Mouse (Mus musculus) spleen, postnatal 4 days (tissue): ENCODE results near the gene Plin3.
A peak's percentile ranks its signal among the peaks of the same experiment; 100 is the strongest.
"Not testable (repeated sequence)": the region's sequence is repeated elsewhere in the genome, so short reads cannot be mapped to it uniquely, and the experiment has no call there.

ENCODE experiments used
- DNase-seq, 2 experiments: peaks; one replicate each; pipeline ENCODE4 v3.0.0; 2022; ENCODE audit warnings: low spot score in 2 of 2

Gene Plin3

GRCm38 (mm10) chr17:56275842-56276480 lies 16.7 kb downstream of the Plin3 start:
- no peak for DNase-seq

- no peak for DNase-seq
Measured at GRCm38 (mm10) chr17:56273986-56274385, 18.7 kb downstream of the Plin3 start.

DNA sequence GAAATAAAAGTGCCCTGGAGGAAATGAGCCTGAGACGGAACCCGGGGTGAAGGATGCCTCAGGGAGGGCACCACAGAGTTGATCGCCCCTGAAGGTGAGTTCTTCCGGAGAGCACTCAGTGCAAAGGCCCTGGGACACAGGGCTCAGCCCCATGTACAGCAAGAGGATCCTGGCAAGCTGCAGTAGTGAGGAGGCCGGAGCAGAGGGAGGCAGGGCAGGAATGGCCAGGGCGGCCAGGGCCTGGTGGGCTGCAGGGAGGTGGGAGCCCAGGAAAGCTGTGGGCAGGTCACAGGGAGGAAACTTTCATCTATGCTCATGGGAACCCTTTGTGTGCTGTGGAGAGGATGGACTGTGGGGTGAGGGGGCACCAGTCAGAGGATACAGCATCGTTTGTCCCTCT lies 19.2 kb downstream of the Plin3 start:
- no peak for DNase-seq

- DNase-seq, result no peak
Measured at GRCm38 (mm10) chr17:56272644-56273043, 20.0 kb downstream of the Plin3 start.

DNA sequence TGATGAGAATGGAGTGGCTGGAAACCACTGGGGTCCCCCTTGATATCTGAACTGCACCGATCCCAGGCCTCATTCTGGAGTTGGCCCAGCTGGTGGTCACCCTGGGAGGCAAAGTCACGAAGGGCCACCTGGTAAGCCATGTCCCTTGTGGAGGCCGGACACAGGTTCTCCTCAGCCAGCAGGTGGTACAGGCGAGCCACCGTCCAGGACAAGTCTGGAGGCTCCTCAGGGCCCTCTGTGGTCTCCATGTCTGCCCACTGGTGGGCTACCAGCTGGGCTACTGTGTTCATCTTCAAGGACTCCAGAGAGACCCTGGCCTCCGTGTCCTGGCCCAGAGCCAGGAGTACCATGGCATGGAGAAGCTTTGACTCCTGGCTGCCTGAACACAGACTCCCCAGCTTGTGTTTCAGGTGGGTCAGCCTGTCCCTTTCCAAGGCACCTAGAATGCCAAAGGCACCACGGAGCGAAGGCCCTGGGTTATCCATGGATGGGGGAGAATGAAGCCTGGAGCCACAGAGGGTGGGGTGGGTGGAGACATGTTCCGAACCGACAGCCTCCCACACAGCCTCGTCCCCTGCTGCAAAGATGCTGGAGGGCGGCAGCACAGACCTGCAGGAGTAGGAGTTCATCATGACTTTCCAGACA lies 20.9 kb downstream of the Plin3 start:
- DNase-seq, result no peak

DNA sequence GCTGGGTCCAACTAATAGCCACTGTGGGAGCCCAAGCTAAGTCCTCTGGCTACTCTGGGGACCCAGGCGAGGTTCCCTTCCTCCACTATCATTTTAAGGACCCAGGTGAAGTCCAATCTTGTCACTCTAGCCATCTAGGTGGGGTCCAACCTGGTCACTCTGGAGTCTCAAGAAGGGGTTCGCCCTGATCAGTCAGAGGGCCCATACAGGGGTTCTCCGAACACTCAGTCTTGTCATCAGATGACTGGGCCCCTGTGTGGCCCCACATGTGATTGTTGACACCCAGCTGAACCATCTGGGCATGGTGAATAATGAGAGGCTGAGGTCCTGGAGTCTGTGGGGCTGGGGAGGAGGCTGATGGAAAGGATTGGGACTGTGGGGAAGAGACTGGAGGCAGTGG lies 22.9 kb downstream of the Plin3 start:
- DNase-seq, result no peak

- peak; percentile 54 to 66 for DNase-seq
Measured at GRCm38 (mm10) chr17:56269153-56269630, 23.5 kb downstream of the Plin3 start.

DNA sequence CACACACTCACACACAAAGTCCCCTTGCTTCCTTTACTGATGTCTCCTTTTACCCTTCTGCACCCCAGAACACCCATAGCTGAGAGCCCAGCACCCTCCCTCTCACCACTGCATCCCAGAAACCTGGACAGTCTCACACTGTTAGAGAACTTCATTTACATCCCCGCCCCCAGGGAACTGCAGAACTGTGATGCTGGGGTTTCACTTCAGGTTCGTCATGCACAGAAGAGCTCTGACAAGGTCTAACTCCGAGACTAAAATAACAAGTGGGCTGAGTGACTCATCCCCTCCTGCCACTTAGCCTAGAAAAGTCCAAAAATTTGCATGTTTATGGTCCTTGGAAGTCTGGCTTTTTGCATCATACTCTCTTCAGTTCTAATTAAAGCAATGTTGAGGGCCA lies 26.4 kb downstream of the Plin3 start:
- peak; percentile 57 to 72 for DNase-seq

- no peak for DNase-seq
Measured at GRCm38 (mm10) chr17:56265869-56266268, 26.8 kb downstream of the Plin3 start.

GRCm38 (mm10) chr17:56265011-56265410 lies 27.7 kb downstream of the Plin3 start:
- peak; percentile 43 to 71 for DNase-seq

DNA sequence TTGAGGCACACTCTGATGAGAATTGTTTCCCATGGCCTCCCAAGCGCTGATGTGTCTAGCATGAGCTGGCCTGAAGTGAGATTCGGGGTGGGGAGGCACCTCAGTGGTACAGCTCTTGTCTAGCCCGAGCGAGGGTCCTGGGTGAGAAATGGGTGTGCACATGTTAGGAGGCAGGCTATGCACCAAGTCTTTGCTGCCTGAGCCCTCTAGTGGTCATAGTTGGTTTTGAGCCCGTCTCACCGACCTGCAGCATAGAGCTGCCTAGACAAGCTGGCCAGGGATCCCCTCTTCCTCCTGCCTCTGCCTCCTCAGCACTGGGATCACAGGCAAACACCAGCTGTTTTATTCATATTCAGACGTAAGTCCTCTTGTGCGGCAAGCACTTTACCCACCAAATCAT lies 28.7 kb downstream of the Plin3 start:
- peak; percentile 81 to 90 for DNase-seq

- DNase-seq, result no peak
Measured at GRCm38 (mm10) chr17:56262645-56263094, 30.0 kb downstream of the Plin3 start.

- no peak for DNase-seq
Measured at GRCm38 (mm10) chr17:56261166-56261565, 31.5 kb downstream of the Plin3 start.

DNA sequence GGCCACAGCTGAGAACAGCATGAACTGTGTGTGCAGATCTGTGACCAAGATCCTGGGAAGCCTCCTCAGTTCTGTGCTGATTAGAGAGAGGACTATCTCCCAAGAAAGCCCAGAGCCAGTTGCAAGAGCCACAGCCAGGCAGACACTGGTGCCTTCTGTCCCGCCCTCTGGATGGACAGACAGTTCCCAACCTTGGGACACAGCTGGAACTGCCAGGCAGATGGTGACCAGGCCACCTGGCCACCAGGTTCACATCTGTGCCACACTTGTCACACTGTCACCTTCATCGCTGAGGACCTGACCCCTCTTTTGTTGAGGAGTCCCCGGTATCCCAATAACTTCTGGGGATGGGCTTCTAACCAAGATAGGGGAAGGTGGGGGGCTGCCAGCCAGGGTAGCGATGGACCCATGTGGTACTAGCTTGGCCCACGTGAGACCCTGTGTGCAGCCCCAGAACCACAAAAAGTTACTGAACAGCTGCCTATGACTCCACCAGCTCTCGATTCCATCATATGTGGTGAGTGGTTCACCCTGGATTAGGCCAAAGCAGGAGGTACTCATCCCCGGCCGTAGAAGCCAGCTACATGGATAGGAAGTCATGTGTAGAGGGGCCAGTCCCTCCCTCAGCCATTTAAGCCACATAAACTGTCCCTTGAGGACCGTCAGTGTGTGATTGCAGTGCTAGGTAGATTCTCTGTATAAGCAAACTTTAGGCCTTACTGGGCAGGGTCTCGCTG lies 33.2 kb downstream of the Plin3 start:
- DNase-seq, result no peak

- not testable (repeated sequence) for DNase-seq
Measured at GRCm38 (mm10) chr17:56258812-56259211, 33.9 kb downstream of the Plin3 start.

DNA sequence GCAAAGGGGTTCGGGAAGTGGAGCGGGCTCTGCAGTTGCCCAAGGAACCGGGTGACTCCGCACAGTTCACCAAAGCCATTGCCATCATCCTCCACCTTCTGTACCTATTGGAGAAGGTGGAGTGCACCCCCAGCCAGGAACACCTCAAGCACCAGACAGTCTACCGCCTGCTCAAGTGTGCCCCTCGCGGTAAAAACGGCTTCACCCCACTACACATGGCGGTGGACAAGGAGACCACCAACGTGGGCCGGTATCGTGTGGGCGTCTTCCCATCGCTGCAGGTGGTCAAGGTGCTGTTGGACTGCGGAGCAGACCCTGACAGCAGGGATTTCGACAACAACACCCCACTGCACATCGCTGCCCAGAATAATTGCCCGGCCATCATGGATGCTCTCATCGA lies 34.4 kb downstream of the Plin3 start:
- not testable (repeated sequence) for DNase-seq

GRCm38 (mm10) chr17:56257181-56257894 lies 35.3 kb downstream of the Plin3 start:
- DNase-seq, result peak; percentile 24 to 70

GRCm38 (mm10) chr17:56256239-56256881 lies 36.3 kb downstream of the Plin3 start, which contains the start of gene Fem1a:
Gene Fem1a (plus strand): TSS chr17:56256810.
- peak; percentile 90 to 93 for DNase-seq

GRCm38 (mm10) chr17:56255863-56256238 lies 36.8 kb downstream of the Plin3 start:
- peak; percentile 97 to 100 for DNase-seq

DNA sequence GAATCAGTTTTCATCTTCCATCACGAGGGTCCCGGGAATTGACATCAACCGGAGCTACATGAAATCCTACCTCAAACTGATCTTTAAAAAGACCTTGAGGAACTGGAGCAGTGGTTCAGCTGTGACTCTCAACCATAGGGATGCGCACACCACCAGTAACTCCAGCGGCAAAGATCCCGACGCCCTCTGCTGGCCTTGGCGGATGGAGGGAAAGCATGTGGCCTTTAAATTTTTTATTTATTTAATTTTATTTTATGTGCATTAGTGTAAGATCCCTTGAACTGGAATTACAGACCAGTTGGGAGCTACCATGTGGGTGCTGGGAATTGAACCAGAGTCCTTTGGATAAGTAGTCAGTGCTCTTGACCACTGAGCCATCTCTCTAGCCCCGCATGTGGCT lies 37.2 kb downstream of the Plin3 start:
- DNase-seq, result peak; percentile 41 to 68

DNA sequence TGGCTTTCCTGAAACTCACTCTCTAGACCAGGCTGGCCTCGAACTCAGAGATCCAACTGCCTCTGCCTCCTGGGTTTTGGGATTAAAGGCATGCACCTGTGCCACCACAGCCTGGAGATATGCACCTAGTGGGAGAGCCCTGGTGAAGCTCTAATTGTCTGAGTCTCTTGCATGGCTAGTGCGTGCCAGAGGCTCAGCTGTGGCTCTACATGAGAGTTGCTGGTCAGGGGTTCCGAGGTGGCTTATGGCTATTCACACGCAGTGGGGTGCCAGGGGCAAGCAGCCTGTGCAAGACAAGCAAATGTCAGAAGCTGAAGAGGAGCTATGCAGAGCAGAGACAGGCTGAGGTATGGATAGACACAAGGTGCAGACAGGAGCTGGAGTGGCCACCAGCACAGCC lies 38.0 kb downstream of the Plin3 start:
- no peak for DNase-seq
